Mouse (Mus musculus) megakaryocyte, embryonic 14.5 days (primary cell): ENCODE measurements around the gene Gm5767. TPM values are rescaled to one million over a fixed set of nuclear protein-coding genes. Genes with fewer than 3 reads are reported as not detected.
"Not testable (repeated sequence)": the region's sequence is repeated elsewhere in the genome, so short reads cannot be mapped to it uniquely, and the experiment has no call there.

Experiments used
- H3K27me3 ChIP-seq: replicated peaks from 2 replicates; pipeline ENCODE3; 2012; ENCODE audit warnings: inconsistent platforms
- H3K36me3 ChIP-seq: replicated peaks from 2 replicates; pipeline ENCODE3; 2012; ENCODE audit warnings: low read length, inconsistent platforms, mixed read lengths
- H3K4me1 ChIP-seq: 2 replicates; pipeline ENCODE4 v1.6.1; 2012; ENCODE audit warnings: inconsistent platforms
- H3K4me3 ChIP-seq: replicated peaks from 2 replicates; pipeline ENCODE3; 2012; ENCODE audit warnings: moderate library complexity, mild to moderate bottlenecking, inconsistent platforms
- H3K9me3 ChIP-seq: 2 replicates; pipeline ENCODE4 v1.6.1; 2012; ENCODE audit warnings: inconsistent platforms
- FLI1 ChIP-seq: IDR thresholded peaks from 2 replicates; pipeline ENCODE4 v1.6.1; 2012; ENCODE audit warnings: low read length, inconsistent platforms, mixed read lengths
- GATA1 ChIP-seq: IDR thresholded peaks from 3 replicates; pipeline ENCODE4 v1.6.1; 2012; ENCODE audit warnings: mixed read lengths, low read length, inconsistent platforms, borderline replicate concordance
- polyA plus RNA-seq: library from polyadenylated mRNA; stranded (reverse); fragments of >175 nt; gene quantifications from 2 replicates; pipeline ENCODE4 v1.2.3, GENCODE M21; 2012; ENCODE audit warnings: low replicate concordance; ENCODE audit not compliant: insufficient read depth

The Gm5767 gene
- polyA plus RNA-seq, 1 experiment, result not detected

- Histone ChIP-seq H3K27me3 (no peaks in the 10 kb centered on the region), H3K9me3 (no peaks in the 10 kb centered on the region), H3K4me1 (peaks cover 74% of the 10 kb centered on the region), H3K36me3 (peaks cover 39% of the 10 kb centered on the region), H3K4me3 (no peak overlapping the region)
- TF ChIP-seq GATA1 (no peak), FLI1 (no peak)
These were observed 43.5 kb downstream of the Gm5767 start for GRCm38 (mm10) chr16:8724031-8724430.

GRCm38 (mm10) chr16:8725807-8726206 is 45.2 kb downstream of the Gm5767 start:
- peaks cover 47% of the 10 kb centered on the region for H3K36me3 ChIP-seq
- no peaks in the 10 kb centered on the region for H3K27me3 ChIP-seq
- no peaks in the 10 kb centered on the region for H3K9me3 ChIP-seq
- H3K4me1 ChIP-seq, result peaks cover 74% of the 10 kb centered on the region
- TF ChIP-seq FLI1, result no peak
- TF ChIP-seq GATA1, result no peak
- no peak overlapping the region for H3K4me3 ChIP-seq

- peaks cover 43% of the 10 kb centered on the region for H3K36me3 ChIP-seq
- no peaks in the 10 kb centered on the region for H3K9me3 ChIP-seq
- peak overlapping the region; percentile 47 for H3K4me3 ChIP-seq
- TF ChIP-seq GATA1, result no peak
- no peak for TF ChIP-seq FLI1
- peaks cover 75% of the 10 kb centered on the region for H3K4me1 ChIP-seq
- H3K27me3 ChIP-seq, result no peaks in the 10 kb centered on the region
These were observed 47.7 kb downstream of the Gm5767 start for GRCm38 (mm10) chr16:8728111-8728748.

GRCm38 (mm10) chr16:8731630-8732029 is 51.1 kb downstream of the Gm5767 start:
- Histone ChIP-seq H3K36me3 (peaks cover 52% of the 10 kb centered on the region), H3K4me3 (no peak overlapping the region), H3K4me1 (peaks cover 87% of the 10 kb centered on the region), H3K27me3 (no peaks in the 10 kb centered on the region), H3K9me3 (no peaks in the 10 kb centered on the region)
- no peak for TF ChIP-seq FLI1
- no peak for TF ChIP-seq GATA1

- not testable (repeated sequence) for H3K9me3 ChIP-seq, H3K4me3 ChIP-seq, H3K27me3 ChIP-seq
- H3K36me3 ChIP-seq, result peaks cover 48% of the 10 kb centered on the region
- peaks cover 92% of the 10 kb centered on the region for H3K4me1 ChIP-seq
These were observed 51.9 kb downstream of the Gm5767 start for GRCm38 (mm10) chr16:8732450-8732849.

Other genes starting within 250 kb of the Gm5767 start
- gene Mettl22, start 210.0 kb upstream of the Gm5767 start, polyA plus RNA-seq, result 5.9 and 18.9 TPM in 2 replicates
- gene Abat, start 167.3 kb upstream of the Gm5767 start, polyA plus RNA-seq, result 0.07 TPM in 1 of 2 replicates, not detected in the other
- 5.6 and 29.3 TPM in 2 replicates for gene Pmm2, start 43.1 kb upstream of the Gm5767 start, polyA plus RNA-seq
- 1.3 and 2.5 TPM in 2 replicates for gene Tmem186, start 43.1 kb upstream of the Gm5767 start, polyA plus RNA-seq
- gene Carhsp1, start 8.6 kb upstream of the Gm5767 start, polyA plus RNA-seq, result 7.1 and 8.5 TPM in 2 replicates
- 4.5 and 8.0 TPM in 2 replicates for gene Usp7, start 111.5 kb downstream of the Gm5767 start, polyA plus RNA-seq
- 8.9 and 10.6 TPM in 2 replicates for gene 1810013L24Rik, start 149.3 kb downstream of the Gm5767 start, polyA plus RNA-seq